Mouse (Mus musculus) gonadal fat pad, adult 2 months (tissue): ENCODE measurements around the gene Kank2. TPM values are rescaled to one million over a fixed set of nuclear protein-coding genes. Genes with fewer than 3 reads are reported as not detected.
"Not testable (repeated sequence)": the region's sequence is repeated elsewhere in the genome, so short reads cannot be mapped to it uniquely, and the experiment has no call there.

Experiments used
- DNase-seq: peaks from one replicate; pipeline ENCODE4 v3.0.0-alpha.2; 2012; ENCODE audit warnings: low read depth
- polyA plus RNA-seq: library from polyadenylated mRNA; depleted of rRNA; stranded (reverse); fragments of >200 nt; gene quantifications from 2 replicates; pipeline ENCODE4 v1.2.3, GENCODE M21; 2012

The Kank2 gene
- polyA plus RNA-seq, 1 experiment: 33.5 TPM

GRCm38 (mm10) chr9:21784517-21785307 is 13.8 kb downstream of the Kank2 start:
- DNase-seq: no peak

GRCm38 (mm10) chr9:21781657-21782468 is 16.7 kb downstream of the Kank2 start:
- DNase-seq: no peak

GRCm38 (mm10) chr9:21777726-21778125 is 20.8 kb downstream of the Kank2 start:
- DNase-seq: no peak

- DNase-seq: no peak
These were observed 24.2 kb downstream of the Kank2 start for GRCm38 (mm10) chr9:21774353-21774752.

GRCm38 (mm10) chr9:21773396-21773795 is 25.1 kb downstream of the Kank2 start:
- DNase-seq: not testable (repeated sequence)

DNA sequence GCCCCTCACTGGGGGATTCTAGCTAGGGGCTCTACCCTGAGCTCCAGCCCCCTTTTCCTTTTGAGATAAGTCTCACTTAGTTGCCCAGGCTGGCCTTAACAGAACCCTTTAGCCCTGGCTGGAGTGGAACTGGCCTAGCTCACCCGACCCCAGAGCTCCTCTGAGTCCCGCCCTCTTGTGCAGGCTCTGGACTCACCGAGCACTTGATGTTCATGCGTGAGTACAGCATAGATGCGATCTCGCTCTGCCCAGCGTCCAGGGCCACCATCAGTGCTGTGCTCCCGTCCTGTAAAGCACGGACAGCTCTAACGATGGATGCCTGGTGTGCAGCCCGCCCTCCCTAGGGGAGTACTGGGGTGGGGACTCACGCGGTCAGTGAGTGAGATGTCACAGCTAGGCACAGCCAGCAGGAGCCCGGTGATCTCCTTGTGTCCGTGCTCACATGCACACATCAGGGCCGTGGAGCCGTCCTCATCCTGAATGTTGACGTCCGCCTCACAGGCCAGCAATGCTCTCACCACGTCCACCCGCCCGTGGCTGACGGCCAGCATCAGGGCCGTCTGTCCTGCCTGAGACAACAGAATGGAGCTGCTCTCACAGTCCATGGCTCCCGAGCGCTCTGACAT is 28.9 kb downstream of the Kank2 start:
- no peak for DNase-seq

DNA sequence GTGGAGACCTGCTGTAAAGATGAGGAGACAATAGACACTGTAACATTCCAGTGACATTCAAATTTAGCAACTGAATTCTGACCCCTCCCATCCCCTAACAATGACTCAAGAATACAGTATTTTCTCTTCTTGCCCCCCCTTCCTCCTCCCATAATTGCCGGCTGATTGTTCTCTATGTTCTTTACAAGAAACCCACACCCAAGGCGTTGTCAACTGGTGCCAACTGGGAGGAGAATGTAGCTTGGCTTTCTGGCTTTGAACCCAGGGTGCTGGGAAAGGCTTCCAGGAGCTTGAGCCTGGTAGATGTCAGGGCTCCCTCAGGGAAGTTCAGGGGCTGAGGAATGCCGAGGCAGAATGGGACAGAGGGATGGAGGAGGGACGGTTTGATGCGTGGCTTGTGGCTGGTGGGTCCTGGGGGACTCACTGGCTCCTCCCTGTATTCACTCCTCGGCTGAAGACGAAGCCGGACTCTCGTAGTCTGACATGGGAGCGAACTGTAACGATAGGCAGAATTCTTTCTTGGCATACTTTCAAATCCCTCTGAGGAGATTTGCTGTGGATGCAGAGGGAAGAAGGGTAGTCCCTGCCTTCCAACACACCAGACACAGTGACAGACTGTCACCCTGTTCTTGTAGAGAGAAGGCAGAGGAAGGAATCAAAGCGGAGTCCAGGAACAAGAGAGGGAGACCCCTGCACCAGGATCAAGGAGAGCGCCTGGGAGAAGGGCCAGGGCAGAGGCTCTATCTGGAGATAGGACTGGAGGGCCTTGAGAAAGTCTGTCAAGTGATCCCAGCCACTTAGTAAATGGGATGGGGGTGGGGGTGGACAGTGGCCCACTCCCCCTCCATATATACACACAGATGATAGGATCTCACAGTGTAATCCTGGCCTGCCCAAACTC is 29.8 kb downstream of the Kank2 start:
- DNase-seq: no peak

GRCm38 (mm10) chr9:21767896-21768295 is 30.6 kb downstream of the Kank2 start:
- no peak for DNase-seq

GRCm38 (mm10) chr9:21764084-21764999 is 34.2 kb downstream of the Kank2 start:
- DNase-seq: no peak

- DNase-seq: no peak
These were observed 36.4 kb downstream of the Kank2 start for GRCm38 (mm10) chr9:21762135-21762534.

DNA sequence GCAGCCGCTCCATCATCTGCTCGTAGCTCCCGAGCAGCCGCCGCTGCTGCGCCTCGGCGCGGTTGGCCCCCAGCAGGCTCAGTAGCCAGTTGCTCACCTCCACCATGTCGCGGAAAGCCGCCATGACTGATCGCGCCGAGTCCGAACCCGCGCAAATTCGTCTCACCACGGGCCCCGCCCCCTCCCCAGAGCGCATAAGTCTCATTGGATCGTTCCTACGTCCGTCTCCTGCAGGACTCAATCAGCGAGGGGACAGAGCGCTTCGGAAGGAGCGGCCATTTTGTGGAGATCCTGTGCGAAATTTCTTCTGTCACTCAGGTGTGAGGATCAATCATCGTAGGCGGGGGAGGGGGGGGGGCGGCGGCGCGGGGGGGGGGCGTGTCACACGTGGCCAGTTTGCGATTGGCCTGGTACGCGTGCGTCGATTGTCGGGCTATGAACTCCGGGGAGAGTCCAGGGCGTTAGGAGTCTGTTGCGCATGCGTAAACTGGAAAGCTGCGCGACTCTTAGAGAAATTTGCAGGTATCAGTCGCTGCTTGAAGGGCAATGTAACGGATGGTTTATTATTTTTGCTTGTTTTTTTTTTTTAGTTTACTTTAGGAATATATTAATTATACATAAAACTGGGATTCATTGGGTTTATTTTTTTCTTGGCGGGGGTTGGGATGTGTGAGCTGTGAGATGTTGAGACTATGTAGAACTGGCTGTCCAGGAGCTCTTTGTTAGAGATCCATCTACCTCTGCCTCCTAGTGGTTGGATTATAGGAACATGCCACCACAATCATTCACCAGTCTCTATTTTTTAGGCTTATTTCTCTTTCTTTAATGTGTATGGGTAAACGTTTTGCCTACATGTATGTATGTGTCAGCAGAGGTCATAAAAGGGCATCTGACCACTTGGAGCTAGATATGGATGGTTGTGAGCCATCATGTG is 38.1 kb downstream of the Kank2 start, which contains the start of gene Spc24:
Gene Spc24, minus strand, starts transcription at position 149 of the 934 bp plus-strand sequence.
- peak; percentile 80 for DNase-seq

- no peak for DNase-seq
These were observed 38.8 kb downstream of the Kank2 start for GRCm38 (mm10) chr9:21759718-21760117.

- no peak for DNase-seq
These were observed 39.7 kb downstream of the Kank2 start for GRCm38 (mm10) chr9:21758576-21759529.

GRCm38 (mm10) chr9:21754516-21755321 is 43.8 kb downstream of the Kank2 start:
- no peak for DNase-seq

DNA sequence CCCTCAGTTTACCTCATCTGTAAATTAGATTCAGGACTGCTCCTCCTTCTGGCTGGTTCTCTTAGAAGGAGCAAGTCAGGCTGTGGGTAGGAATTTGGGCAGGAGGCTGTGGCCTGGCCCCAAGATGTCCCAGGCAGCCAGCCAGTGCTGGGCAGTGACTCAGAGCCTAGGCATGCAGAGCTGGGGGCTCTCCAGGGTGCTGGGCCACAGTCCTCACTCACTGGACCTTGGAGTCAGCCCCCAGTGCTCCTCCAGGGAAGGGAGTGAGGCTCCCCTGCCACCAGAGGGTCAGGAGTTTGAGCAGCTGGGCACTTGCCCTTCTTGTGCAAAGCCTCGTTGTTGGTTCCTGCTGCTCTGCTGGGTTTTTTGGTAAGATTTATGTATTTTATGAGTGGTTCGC is 44.5 kb downstream of the Kank2 start:
- DNase-seq: no peak

- DNase-seq: no peak
These were observed 46.2 kb downstream of the Kank2 start for GRCm38 (mm10) chr9:21752252-21752792.

GRCm38 (mm10) chr9:21751347-21751746 is 47.2 kb downstream of the Kank2 start:
- DNase-seq: no peak
